Comparison of ENCODE assay signal across 25 mouse cellular contexts in the genomic region with DNA sequence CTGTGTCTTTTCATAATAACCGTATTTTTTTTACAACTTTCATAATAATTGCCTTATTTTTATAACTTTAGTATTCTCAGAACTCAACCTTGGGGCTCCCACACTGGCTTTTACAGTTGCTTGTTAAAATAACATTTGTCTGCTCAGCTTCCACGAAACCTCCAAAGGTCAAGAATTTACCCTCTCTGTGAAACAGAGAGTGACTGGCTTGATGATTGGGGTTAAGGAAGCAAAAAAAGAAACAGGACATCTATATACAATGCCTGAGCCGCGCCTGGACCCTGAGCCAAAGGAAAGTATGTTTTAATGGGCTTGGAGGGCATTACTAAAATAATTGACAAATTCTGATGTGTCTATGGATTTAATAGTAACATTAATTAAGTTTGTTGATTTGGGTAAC.
DNase-seq lines count a peak whose midpoint lies in the region; ATAC-seq and TF ChIP-seq lines count a peak whose summit lies in the region.
"Had no signal": no experiment of that assay in that cellular context is flagged by ENCODE, and none has a peak within 500 bp of the region (broad histone marks: within the 10 kb centered on the region; RNA-seq: fewer than 3 reads in every experiment).

No protein-coding gene starts in this region.

- H3K4me1 ChIP-seq in kidney, postnatal 0 days (replicated peaks; ENCODE audit: insufficient read depth, low read length) = peaks cover 4% of the 10 kb centered on the region
- H3K4me1 ChIP-seq: embryonic facial prominence, embryonic 15.5 days; forebrain, embryonic 15.5 days had no signal

- no peaks in the 10 kb centered on the region; the same call in 1 of the 2 replicates for H3K9me3 ChIP-seq in kidney, postnatal 0 days (replicated peaks; ENCODE audit: low read length)
- H3K9me3 ChIP-seq: embryonic facial prominence, embryonic 15.5 days; forebrain, embryonic 15.5 days; heart, embryonic 13.5 days; hindbrain, embryonic 12.5 days; limb, embryonic 15.5 days; midbrain, embryonic 13.5 days had no signal

- TF ChIP-seq CTCF in kidney, postnatal 0 days (IDR thresholded peaks at IDR 0.05; ENCODE audit: low read depth) = no peak

- no peaks in the 10 kb centered on the region for H3K36me3 ChIP-seq in kidney, postnatal 0 days (ENCODE audit: insufficient read depth, low read length)
- H3K36me3 ChIP-seq: embryonic facial prominence, embryonic 15.5 days; forebrain, embryonic 15.5 days; heart, embryonic 13.5 days; hindbrain, embryonic 12.5 days; limb, embryonic 15.5 days; midbrain, embryonic 13.5 days had no signal

- H3K27me3 ChIP-seq in kidney, postnatal 0 days (ENCODE audit: insufficient read depth, low read length) = no peaks in the 10 kb centered on the region
- H3K27me3 ChIP-seq: embryonic facial prominence, embryonic 15.5 days; forebrain, embryonic 15.5 days; heart, embryonic 13.5 days; hindbrain, embryonic 12.5 days; limb, embryonic 15.5 days; midbrain, embryonic 13.5 days had no signal

- no peak overlapping the region for H3K27ac ChIP-seq in kidney, postnatal 0 days
- H3K27ac ChIP-seq: embryonic facial prominence, embryonic 15.5 days; forebrain, embryonic 15.5 days; heart, embryonic 13.5 days; hindbrain, embryonic 12.5 days; limb, embryonic 15.5 days; liver, embryonic 14.5 days; midbrain, embryonic 13.5 days had no signal

- no peak overlapping the region for H3K9ac ChIP-seq in kidney, postnatal 0 days (ENCODE audit: low read depth, low read length)
- H3K9ac ChIP-seq: embryonic facial prominence, embryonic 15.5 days; forebrain, embryonic 15.5 days; heart, embryonic 13.5 days; hindbrain, embryonic 12.5 days; limb, embryonic 15.5 days; liver, embryonic 14.5 days; midbrain, embryonic 13.5 days had no signal

- H3K4me3 ChIP-seq in kidney, postnatal 0 days (replicated peaks; ENCODE audit: low read depth, low read length) = no peak overlapping the region
- H3K4me3 ChIP-seq: embryonic facial prominence, embryonic 15.5 days; forebrain, embryonic 15.5 days; heart, embryonic 13.5 days; hindbrain, embryonic 12.5 days; limb, embryonic 15.5 days; midbrain, embryonic 13.5 days had no signal

- no peak for ATAC-seq in kidney, postnatal 0 days (replicated peaks; ENCODE audit: low FRiP score, low read depth)
- ATAC-seq: forebrain, embryonic 15.5 days; midbrain, embryonic 13.5 days had no signal

- peak; percentile 45 for DNase-seq in embryo, embryonic 10 days (ENCODE audit: low spot score)
- DNase-seq in embryo, embryonic 9.5 days (ENCODE audit: extremely low spot score) = no peak
- DNase-seq in kidney, postnatal 0 days (ENCODE audit: low spot score) = peak; percentile 89
- no peak for DNase-seq in kidney, adult 18-20 months
- DNase-seq in ovary, adult 18-20 months (ENCODE audit: low spot score) = peak; percentile 25
- no peak for DNase-seq in ovary, postnatal 10 days (ENCODE audit: low spot score)
- DNase-seq in cerebellum, adult 18-20 months = no peak
- no peak for DNase-seq in gastrocnemius, adult 18-20 months (ENCODE audit: low spot score)
- DNase-seq: adrenal gland, postnatal 36 days; cerebellum, adult 11 months; cerebellum, postnatal 14 days; gastrocnemius, postnatal 14 days; heart, adult 18-20 months; heart, postnatal 14 days; lung, postnatal 14 days; retina, postnatal 1 day; right cerebral cortex, postnatal 25 days; spleen, adult 18-20 months had no signal

- WGBS in kidney, postnatal 0 days = 19% methylated on average over 4 of the region's 4 CpGs

- H3K4me2 ChIP-seq in kidney, postnatal 0 days (ENCODE audit: low read length) = no peak overlapping the region
- H3K4me2 ChIP-seq: embryonic facial prominence, embryonic 15.5 days; forebrain, embryonic 15.5 days; heart, embryonic 13.5 days; hindbrain, embryonic 12.5 days; limb, embryonic 15.5 days; midbrain, embryonic 13.5 days had no signal

Comparison
In these comparisons a context has a peak if more than half of its experiments do, and no peak if none do; other contexts are left out.
1. DNase-seq: peak in embryo, embryonic 10 days (single experiment), kidney, postnatal 0 days (single experiment) and ovary, adult 18-20 months (single experiment); none in embryo, embryonic 9.5 days (single experiment), kidney, adult 18-20 months (single experiment), ovary, postnatal 10 days (single experiment), cerebellum, adult 18-20 months (0 of 2) and gastrocnemius, adult 18-20 months (single experiment).